Mouse (Mus musculus): Measurements from ENCODE around the gene Lrp6.

- TF ChIP-seq CTCF (IDR thresholded peaks at IDR 0.05; ENCODE audit: insufficient read depth, low read length) = no peak
- TF ChIP-seq POLR2A (IDR thresholded peaks at IDR 0.05; ENCODE audit: borderline replicate concordance, extremely low read depth, low read depth, low read length) = no peak
Measured at GRCm38 (mm10) chr6:134566248-134566817, 432 bp downstream of the Lrp6 start.

Measured in lung, adult 2 months (tissue).